Mouse (Mus musculus) CH12.LX (cell line): ENCODE data around the gene Moap1. TPM values are rescaled to one million over a fixed set of nuclear protein-coding genes. Genes with fewer than 3 reads are reported as not detected.

Source experiments
- DNase-seq: peaks from one replicate; pipeline ENCODE4 v3.0.0-alpha.2; 2013; ENCODE audit errors: extremely low read depth
- H3K27ac ChIP-seq: 2 replicates; pipeline ENCODE4 v1.5.1; 2012; ENCODE audit warnings: low read depth, mild to moderate bottlenecking, control low read depth, moderate library complexity; ENCODE audit not compliant: insufficient read depth
- H3K27me3 ChIP-seq: replicated peaks from 2 replicates; pipeline ENCODE3; 2012; ENCODE audit warnings: inconsistent platforms
- H3K36me3 ChIP-seq, 2 experiments: replicated peaks in 1 of 2; 2 replicates each; pipeline versions ENCODE3 to v1.6.1; 2012; ENCODE audit warnings: inconsistent platforms in 1 of 2, low read length in 1 of 2, mild to moderate bottlenecking in 1 of 2, mixed read lengths in 1 of 2, moderate library complexity in 1 of 2; ENCODE audit not compliant: control insufficient read depth in 1 of 2, insufficient read depth in 1 of 2
- H3K4me1 ChIP-seq, 2 experiments: 2 replicates each; pipeline ENCODE4 v1.6.1; 2012; ENCODE audit warnings: inconsistent platforms in 1 of 2, moderate library complexity in 1 of 2; ENCODE audit not compliant: insufficient read depth in 2 of 2, control insufficient read depth in 1 of 2
- H3K4me2 ChIP-seq: 2 replicates; pipeline ENCODE4 v1.6.1; 2012; ENCODE audit warnings: low read depth, mild to moderate bottlenecking, control low read depth; ENCODE audit not compliant: poor library complexity, insufficient read depth, severe bottlenecking
- H3K4me3 ChIP-seq, 3 experiments: fragments of 150-350 bp in 1 of 3; sonication (generic) in 1 of 3; replicated peaks in 1 of 3; 2 replicates each; pipeline versions ENCODE3 to v1.5.1; 2011 to 2012; ENCODE audit warnings: low read depth in 2 of 3, low read length in 2 of 3, mild to moderate bottlenecking in 2 of 3, moderate library complexity in 2 of 3, control low read depth in 1 of 3, improper control_type of control experiment in 1 of 3, inconsistent platforms in 1 of 3, mixed read lengths in 1 of 3; ENCODE audit not compliant: poor library complexity in 1 of 3
- H3K79me2 ChIP-seq: replicated peaks from 2 replicates; pipeline ENCODE4 v1.6.1; 2012; ENCODE audit warnings: mild to moderate bottlenecking, moderate library complexity; ENCODE audit not compliant: control insufficient read depth, poor library complexity, insufficient read depth, severe bottlenecking; ENCODE audit errors: extremely low read depth
- H3K9ac ChIP-seq: 2 replicates; pipeline ENCODE4 v1.6.1; 2012; ENCODE audit warnings: low read depth, mild to moderate bottlenecking, control low read depth, moderate library complexity; ENCODE audit not compliant: insufficient read depth
- H3K9me3 ChIP-seq: replicated peaks from 2 replicates; pipeline ENCODE3; 2012; ENCODE audit warnings: low read length, inconsistent platforms, mixed read lengths
- BHLHE40 ChIP-seq: IDR thresholded peaks from 2 replicates; pipeline ENCODE4 v1.6.1; 2011; ENCODE audit warnings: mild to moderate bottlenecking, low read depth, low read length, improper control_type of control experiment
- CTCF ChIP-seq, 2 experiments: IDR thresholded peaks in 1 of 2; conservative IDR thresholded peaks in 1 of 2; 2 replicates each; pipeline ENCODE4 v1.5.1; 2011 to 2012; ENCODE audit warnings: low read depth in 2 of 2, low read length in 2 of 2, improper control_type of control experiment in 1 of 2, inconsistent platforms in 1 of 2, mild to moderate bottlenecking in 1 of 2, moderate library complexity in 1 of 2
- ELF1 ChIP-seq: IDR thresholded peaks from 2 replicates; pipeline ENCODE4 v1.6.1; 2014; ENCODE audit warnings: low read depth, mild to moderate bottlenecking, inconsistent platforms, low read length, improper control_type of control experiment
- EP300 ChIP-seq: IDR thresholded peaks from 2 replicates; pipeline ENCODE4 v1.6.1; 2011; ENCODE audit warnings: low read length, improper control_type of control experiment
- ETS1 ChIP-seq: conservative IDR thresholded peaks from 2 replicates; pipeline ENCODE4 v1.6.1; 2012; ENCODE audit warnings: low read depth, mild to moderate bottlenecking, inconsistent platforms, low read length, improper control_type of control experiment, moderate library complexity
- GABPA ChIP-seq: IDR thresholded peaks from 2 replicates; pipeline ENCODE4 v1.6.1; 2012; ENCODE audit warnings: low read depth, low read length, improper control_type of control experiment, inconsistent platforms; ENCODE audit not compliant: insufficient replicate concordance
- IRF4 ChIP-seq: IDR thresholded peaks from 2 replicates; pipeline ENCODE4 v1.6.1; 2014; ENCODE audit warnings: low read depth, mild to moderate bottlenecking, inconsistent platforms, low read length, improper control_type of control experiment
- JUND ChIP-seq: conservative IDR thresholded peaks from 2 replicates; pipeline ENCODE4 v1.6.1; 2011; ENCODE audit warnings: low read depth, low read length, improper control_type of control experiment
- MAZ ChIP-seq: IDR thresholded peaks from 2 replicates; pipeline ENCODE4 v1.6.1; 2012; ENCODE audit warnings: low read depth, mild to moderate bottlenecking, inconsistent platforms, low read length, improper control_type of control experiment, moderate library complexity
- NELFE ChIP-seq: IDR thresholded peaks from 2 replicates; pipeline ENCODE4 v1.6.1; 2011; ENCODE audit warnings: low read depth, low read length, improper control_type of control experiment
- NRF1 ChIP-seq: IDR thresholded peaks from 2 replicates; pipeline ENCODE4 v1.6.1; 2014; ENCODE audit warnings: low read depth, mild to moderate bottlenecking, inconsistent platforms, low read length, improper control_type of control experiment, moderate library complexity
- RCOR1 ChIP-seq: conservative IDR thresholded peaks from 2 replicates; pipeline ENCODE4 v1.6.1; 2012; ENCODE audit warnings: low read depth, mild to moderate bottlenecking, inconsistent platforms, low read length, improper control_type of control experiment
- UBTF ChIP-seq: IDR thresholded peaks from 2 replicates; pipeline ENCODE4 v1.6.1; 2012; ENCODE audit warnings: low read depth, mild to moderate bottlenecking, inconsistent platforms, low read length, improper control_type of control experiment, moderate library complexity
- ZC3H11A ChIP-seq: IDR thresholded peaks from 2 replicates; pipeline ENCODE4 v1.6.1; 2012; ENCODE audit warnings: low read depth, mild to moderate bottlenecking, inconsistent platforms, low read length, improper control_type of control experiment
- ZMIZ1 ChIP-seq: IDR thresholded peaks from 2 replicates; pipeline ENCODE4 v1.6.1; 2012; ENCODE audit warnings: low read depth, mild to moderate bottlenecking, inconsistent platforms, low read length, improper control_type of control experiment
- dilution Hi-C: fragments of 300-500 bp; cut with MboI; formaldehyde crosslinking; loops from 2 replicates; pipeline ENCODE4 v1.14.3; 2020; ENCODE audit warnings: low sequenced_read_pairs; ENCODE audit not compliant: extremely low pct_unique_long_range_greater_than_20kb, extremely low pct_ligation_motif_present
- in situ Hi-C: fragments of 300-500 bp; cut with MboI; formaldehyde crosslinking; loops from 3 replicates; pipeline ENCODE4 v1.14.3; 2019; ENCODE audit warnings: low sequenced_read_pairs, low pct_ligation_motif_present, low pct_unique_long_range_greater_than_20kb, mixed read lengths
- polyA plus RNA-seq: library from polyadenylated mRNA; unstranded; fragments of >175 nt; gene quantifications from 2 replicates; pipeline ENCODE4 v1.2.1, GENCODE M21; 2012; ENCODE audit warnings: low read depth; ENCODE audit not compliant: insufficient read length
- total RNA-seq, 2 experiments: library from RNA; depleted of rRNA; stranded (reverse); fragments of 300-350 nt in 1 of 2; fragments of >200 nt in 1 of 2; gene quantifications; 2 replicates each; pipeline ENCODE4 v1.2.3; 2012 to 2014

Gene Moap1
- total and polyA plus RNA-seq, 3 experiments: 5.5 to 7.1 (median 6.1) TPM

- Histone ChIP-seq H3K27me3 (no peaks in the 10 kb centered on the region), H3K79me2 (peaks cover 41% of the 10 kb centered on the region), H3K9me3 (no peaks in the 10 kb centered on the region), H3K4me1 (peaks cover 0 to 33% of the 10 kb centered on the region in 2 experiments; a peak in 2 of 4 replicates), H3K9ac (peak overlapping the region; percentile 81; the same call in 1 of the 2 replicates), H3K36me3 (peaks cover 10 to 54% of the 10 kb centered on the region in 2 experiments), H3K4me2 (peak overlapping the region; percentile 90), H3K27ac (no peak overlapping the region), H3K4me3 (peak overlapping the region; percentile 78 to 84 (median 80))
- in situ Hi-C loops (loop anchor here (10.0 kb wide), 1 partner anchor 320 kb away; no protein-coding TSS in a partner anchor), dilution Hi-C loops (no loop called here)
- TF ChIP-seq IRF4 (no peak), JUND (0 out of 2 replicates have a peak, but pooled peaks have one; percentile 27), ETS1 (peak; percentile 42; the same call in 1 of the 2 replicates), CTCF (conservative IDR thresholded peaks at IDR 0.05 in 1 of 2, IDR thresholded peaks at IDR 0.05 in 1 of 2; ENCODE audit: low read depth in 2 of 2, low read length in 2 of 2) (peak; percentile 10 to 41; a peak in 2 of 4 replicates), EP300 (peak; percentile 28; the same call in 1 of the 2 replicates), BHLHE40 (peak; percentile 68; the same call in 1 of the 2 replicates)
- DNase-seq: peak; percentile 83
These were observed 1.4 kb upstream of the Moap1 start for GRCm38 (mm10) chr12:102744839-102745238.

GRCm38 (mm10) chr12:102743036-102743588, 349 bp downstream of the Moap1 start:
- Histone ChIP-seq H3K9ac (peak overlapping the region; percentile 50), H3K4me1 (peaks cover 0 to 31% of the 10 kb centered on the region in 2 experiments; a peak in 2 of 4 replicates), H3K4me3 (peak overlapping the region; percentile 62 to 84 (median 80)), H3K4me2 (peak overlapping the region; percentile 74), H3K27ac (0 out of 2 replicates have a peak overlapping the region, but pooled peaks have one; percentile 12), H3K79me2 (peaks cover 31% of the 10 kb centered on the region), H3K9me3 (no peaks in the 10 kb centered on the region), H3K36me3 (peaks cover 3 to 40% of the 10 kb centered on the region in 2 experiments), H3K27me3 (no peaks in the 10 kb centered on the region)
- in situ Hi-C loops (loop anchor here (10.0 kb wide), 1 partner anchor 322 kb away; no protein-coding TSS in a partner anchor), dilution Hi-C loops (no loop called here)
- peak; percentile 27 for DNase-seq
- TF ChIP-seq RCOR1 (no peak), ELF1 (no peak), ZMIZ1 (no peak), NELFE (no peak), ZC3H11A (no peak), MAZ (no peak), UBTF (0 out of 2 replicates have a peak, but pooled peaks have one; percentile 46), GABPA (no peak), NRF1 (no peak)
